Mouse (Mus musculus): Measurements from ENCODE around the gene Mtus2. TPM values are rescaled to one million over a fixed set of nuclear protein-coding genes. Genes with fewer than 3 reads are reported as not detected.

Mtus2 gene
- polyA plus RNA-seq, 1 experiment = 22.5 TPM

DNA sequence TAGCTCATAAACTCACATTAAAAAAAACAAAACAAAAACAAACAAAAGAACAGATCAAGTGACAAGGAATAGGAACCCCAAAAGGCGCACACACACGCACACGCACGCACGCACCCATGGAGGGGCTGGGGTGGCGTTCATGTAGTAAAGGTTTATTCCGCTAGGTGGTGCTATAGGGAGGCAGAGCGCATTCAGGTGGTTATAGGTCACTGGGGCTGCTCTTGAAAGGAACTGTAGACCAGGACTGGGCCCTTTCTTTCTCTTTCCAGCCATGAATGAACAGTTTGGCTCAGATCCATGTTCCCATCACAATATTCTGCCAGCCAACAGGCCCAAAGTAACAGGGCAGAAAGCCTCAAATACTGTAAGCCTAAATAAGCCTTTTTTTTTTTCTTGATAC, 389.4 kb downstream of the Mtus2 start:
- H3K4me1 ChIP-seq (ENCODE audit: control insufficient read depth, insufficient read depth, low read length) = no peaks in the 10 kb centered on the region; the same call in none of the 2 replicates
- H3K27ac ChIP-seq (ENCODE audit: insufficient read depth, low read length) = no peak overlapping the region
- 0 out of 2 replicates have a peak, but pooled peaks have one; percentile 27 for TF ChIP-seq CTCF (IDR thresholded peaks at IDR 0.05; ENCODE audit: extremely low read depth, insufficient read depth, low read length)
- TF ChIP-seq POLR2A (IDR thresholded peaks at IDR 0.05; ENCODE audit: extremely low read depth, insufficient read depth, low read length) = no peak
- no peak overlapping the region for H3K4me3 ChIP-seq (ENCODE audit: insufficient read depth, low read length)

DNA sequence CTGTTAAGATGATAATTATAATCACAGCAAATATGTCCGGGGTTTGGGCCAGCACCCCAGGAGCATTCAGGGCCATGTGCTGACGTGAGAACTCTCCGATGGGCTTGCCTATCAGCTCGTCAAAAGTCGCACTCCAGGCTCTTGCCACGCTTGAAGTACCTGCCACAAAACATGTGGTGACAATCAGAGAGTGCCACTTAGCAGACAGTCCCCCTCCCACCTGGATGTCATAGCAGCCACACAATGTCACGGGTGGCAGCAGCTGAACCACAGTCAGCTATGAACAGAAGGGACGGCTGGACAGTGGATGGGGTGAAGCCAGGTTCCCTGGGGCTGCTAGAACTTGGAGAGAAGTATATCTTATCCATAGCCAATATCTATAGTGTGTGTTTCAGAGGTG, 391.0 kb downstream of the Mtus2 start:
- Histone ChIP-seq H3K27ac (ENCODE audit: insufficient read depth, low read length) (no peak overlapping the region), H3K4me1 (ENCODE audit: control insufficient read depth, insufficient read depth, low read length) (no peaks in the 10 kb centered on the region; the same call in 1 of the 2 replicates)
- TF ChIP-seq POLR2A (IDR thresholded peaks at IDR 0.05; ENCODE audit: extremely low read depth, insufficient read depth, low read length) = no peak
- no peak for TF ChIP-seq CTCF (IDR thresholded peaks at IDR 0.05; ENCODE audit: extremely low read depth, insufficient read depth, low read length)

GRCm38 (mm10) chr5:148349327-148350011, 392.3 kb downstream of the Mtus2 start:
- Histone ChIP-seq H3K4me3 (ENCODE audit: insufficient read depth, low read length) (no peak overlapping the region), H3K27ac (ENCODE audit: insufficient read depth, low read length) (no peak overlapping the region), H3K4me1 (ENCODE audit: control insufficient read depth, insufficient read depth, low read length) (no peaks in the 10 kb centered on the region; the same call in 1 of the 2 replicates)
- TF ChIP-seq POLR2A (IDR thresholded peaks at IDR 0.05; ENCODE audit: extremely low read depth, insufficient read depth, low read length) (no peak), CTCF (IDR thresholded peaks at IDR 0.05; ENCODE audit: extremely low read depth, insufficient read depth, low read length) (no peak)

More for the DNA sequence above, 391.0 kb downstream of the Mtus2 start:
- H3K4me3 ChIP-seq (ENCODE audit: insufficient read depth, low read length) = no peak overlapping the region

GRCm38 (mm10) chr5:148353429-148353828, 396.3 kb downstream of the Mtus2 start:
- H3K4me3 ChIP-seq (ENCODE audit: insufficient read depth, low read length) = no peak overlapping the region

DNA sequence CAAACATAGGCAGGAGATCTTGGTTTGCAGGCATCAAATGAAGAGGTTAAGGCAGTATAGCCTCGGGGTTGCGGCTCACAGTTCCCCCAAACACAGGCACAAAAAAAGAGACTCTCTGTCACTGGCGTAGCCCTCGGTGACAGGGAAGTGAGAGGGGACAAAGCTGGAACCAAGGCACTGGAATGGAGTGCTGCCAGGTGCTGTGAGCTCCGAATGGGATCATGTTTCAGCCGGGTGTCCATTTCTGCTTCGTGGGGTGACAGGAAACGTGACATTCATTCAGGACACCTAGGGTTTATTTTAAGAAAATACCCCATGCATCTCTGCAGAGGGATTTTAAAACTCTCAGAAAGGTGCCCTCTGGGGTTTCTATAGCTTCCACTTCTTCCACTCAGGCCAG, 397.4 kb downstream of the Mtus2 start:
- TF ChIP-seq POLR2A (IDR thresholded peaks at IDR 0.05; ENCODE audit: extremely low read depth, insufficient read depth, low read length) (no peak), CTCF (IDR thresholded peaks at IDR 0.05; ENCODE audit: extremely low read depth, insufficient read depth, low read length) (no peak)

More at GRCm38 (mm10) chr5:148353429-148353828, 396.3 kb downstream of the Mtus2 start:
- no peak for TF ChIP-seq CTCF (IDR thresholded peaks at IDR 0.05; ENCODE audit: extremely low read depth, insufficient read depth, low read length)
- TF ChIP-seq POLR2A (IDR thresholded peaks at IDR 0.05; ENCODE audit: extremely low read depth, insufficient read depth, low read length) = no peak
- no peaks in the 10 kb centered on the region; the same call in 1 of the 2 replicates for H3K4me1 ChIP-seq (ENCODE audit: control insufficient read depth, insufficient read depth, low read length)
- no peak overlapping the region for H3K27ac ChIP-seq (ENCODE audit: insufficient read depth, low read length)

DNA sequence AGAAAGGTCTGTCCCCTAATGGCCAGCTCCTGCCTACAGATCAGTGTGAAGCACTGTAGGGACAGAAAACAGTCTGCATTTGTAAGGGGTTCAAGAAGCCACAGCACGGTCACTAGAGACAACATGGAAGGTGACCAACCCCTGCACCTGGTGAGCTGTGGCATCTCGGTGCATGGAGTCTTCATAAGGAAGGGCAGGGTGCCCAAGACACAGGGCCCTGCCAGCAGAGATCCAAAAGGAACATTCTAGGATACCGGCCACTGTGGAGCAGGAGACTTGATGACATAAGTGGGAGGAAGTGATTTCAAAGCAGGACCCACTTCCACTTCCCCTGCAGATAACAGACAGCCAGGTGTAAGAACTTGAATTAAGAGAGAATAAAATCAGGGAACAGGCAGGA, 398.7 kb downstream of the Mtus2 start:
- no peak overlapping the region for H3K27ac ChIP-seq (ENCODE audit: insufficient read depth, low read length)
- TF ChIP-seq POLR2A (IDR thresholded peaks at IDR 0.05; ENCODE audit: extremely low read depth, insufficient read depth, low read length) = no peak
- no peak for TF ChIP-seq CTCF (IDR thresholded peaks at IDR 0.05; ENCODE audit: extremely low read depth, insufficient read depth, low read length)
- no peaks in the 10 kb centered on the region for H3K4me1 ChIP-seq (ENCODE audit: control insufficient read depth, insufficient read depth, low read length)
- no peak overlapping the region for H3K4me3 ChIP-seq (ENCODE audit: insufficient read depth, low read length)

More for the DNA sequence above, 397.4 kb downstream of the Mtus2 start:
- H3K4me1 ChIP-seq (ENCODE audit: control insufficient read depth, insufficient read depth, low read length) = no peaks in the 10 kb centered on the region; the same call in 1 of the 2 replicates
- H3K27ac ChIP-seq (ENCODE audit: insufficient read depth, low read length) = no peak overlapping the region
- H3K4me3 ChIP-seq (ENCODE audit: insufficient read depth, low read length) = no peak overlapping the region

DNA sequence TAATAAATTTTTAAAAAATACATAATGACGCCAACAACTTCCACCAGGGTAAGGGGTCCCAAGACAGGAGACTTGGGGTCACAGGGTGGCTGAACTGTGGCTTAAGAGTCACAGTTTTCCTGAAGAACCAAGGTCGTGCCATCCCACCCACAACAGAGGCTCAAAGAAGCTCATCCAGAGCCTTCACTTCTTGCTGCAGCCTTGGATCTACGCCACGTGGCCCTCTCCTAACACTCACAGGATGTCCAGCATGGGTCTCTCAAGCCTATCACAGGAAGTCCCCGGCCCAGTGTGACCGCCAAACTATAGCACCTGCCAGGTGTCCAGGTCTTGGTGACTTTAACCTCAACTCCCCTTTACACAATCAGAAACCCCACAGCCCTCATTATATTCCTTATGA, 400.0 kb downstream of the Mtus2 start:
- TF ChIP-seq CTCF (IDR thresholded peaks at IDR 0.05; ENCODE audit: extremely low read depth, insufficient read depth, low read length) = no peak
- no peak for TF ChIP-seq POLR2A (IDR thresholded peaks at IDR 0.05; ENCODE audit: extremely low read depth, insufficient read depth, low read length)
- Histone ChIP-seq H3K4me1 (ENCODE audit: control insufficient read depth, insufficient read depth, low read length) (no peaks in the 10 kb centered on the region), H3K27ac (ENCODE audit: insufficient read depth, low read length) (no peak overlapping the region), H3K4me3 (ENCODE audit: insufficient read depth, low read length) (no peak overlapping the region)

GRCm38 (mm10) chr5:148359131-148359530, 402.0 kb downstream of the Mtus2 start:
- TF ChIP-seq POLR2A (IDR thresholded peaks at IDR 0.05; ENCODE audit: extremely low read depth, insufficient read depth, low read length) (no peak), CTCF (IDR thresholded peaks at IDR 0.05; ENCODE audit: extremely low read depth, insufficient read depth, low read length) (no peak)
- no peak overlapping the region for H3K27ac ChIP-seq (ENCODE audit: insufficient read depth, low read length)
- no peak overlapping the region for H3K4me3 ChIP-seq (ENCODE audit: insufficient read depth, low read length)
- H3K4me1 ChIP-seq (ENCODE audit: control insufficient read depth, insufficient read depth, low read length) = no peaks in the 10 kb centered on the region

DNA sequence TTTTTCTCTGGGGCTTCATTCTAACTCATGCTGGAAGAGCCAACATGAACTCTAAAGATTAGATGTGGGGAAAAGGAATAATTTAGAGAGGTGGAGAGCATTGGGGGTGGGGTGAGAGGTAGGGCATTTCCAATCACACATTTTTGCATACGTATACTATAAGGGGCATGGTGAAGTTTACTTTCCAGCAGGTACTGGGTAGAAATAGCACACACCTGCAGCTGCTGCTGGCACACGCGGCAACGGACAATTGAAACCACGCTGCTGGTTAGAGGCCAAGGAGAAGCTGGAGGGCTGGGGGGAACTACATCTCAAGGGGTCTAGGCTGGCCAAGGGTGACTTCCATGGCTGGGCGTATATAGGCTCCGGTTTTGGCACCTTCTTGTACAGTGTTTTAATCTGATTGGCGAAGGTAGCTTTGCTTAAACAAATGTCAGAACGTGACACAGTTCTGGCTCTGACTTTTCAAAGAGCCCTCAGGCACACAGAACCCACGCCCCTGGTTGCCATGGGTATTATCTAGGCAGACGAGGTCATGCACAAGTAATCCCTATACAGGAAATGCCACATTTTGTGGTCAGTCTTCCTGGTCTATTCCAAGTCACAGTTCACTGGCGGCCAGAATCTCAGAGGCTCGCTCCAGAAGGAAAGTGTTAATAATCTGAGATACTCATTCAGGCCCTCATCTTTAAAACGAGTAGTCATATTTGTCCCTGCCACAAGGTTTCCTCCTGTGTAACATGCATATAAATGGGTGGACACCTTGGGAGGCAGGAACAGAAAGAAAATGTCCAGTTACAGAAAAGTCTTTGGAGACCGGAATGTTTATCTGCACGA, 404.0 kb downstream of the Mtus2 start:
- TF ChIP-seq CTCF (IDR thresholded peaks at IDR 0.05; ENCODE audit: extremely low read depth, insufficient read depth, low read length) (no peak), POLR2A (IDR thresholded peaks at IDR 0.05; ENCODE audit: extremely low read depth, insufficient read depth, low read length) (no peak)
- Histone ChIP-seq H3K4me3 (ENCODE audit: insufficient read depth, low read length) (no peak overlapping the region), H3K4me1 (ENCODE audit: control insufficient read depth, insufficient read depth, low read length) (no peaks in the 10 kb centered on the region), H3K27ac (ENCODE audit: insufficient read depth, low read length) (no peak overlapping the region)

GRCm38 (mm10) chr5:148361759-148362010, 404.6 kb downstream of the Mtus2 start:
- TF ChIP-seq CTCF (IDR thresholded peaks at IDR 0.05; ENCODE audit: extremely low read depth, insufficient read depth, low read length) = no peak
- TF ChIP-seq POLR2A (IDR thresholded peaks at IDR 0.05; ENCODE audit: extremely low read depth, insufficient read depth, low read length) = no peak

More at GRCm38 (mm10) chr5:148361759-148362010, 404.6 kb downstream of the Mtus2 start:
- H3K27ac ChIP-seq (ENCODE audit: insufficient read depth, low read length) = no peak overlapping the region
- H3K4me3 ChIP-seq (ENCODE audit: insufficient read depth, low read length) = no peak overlapping the region
- H3K4me1 ChIP-seq (ENCODE audit: control insufficient read depth, insufficient read depth, low read length) = no peaks in the 10 kb centered on the region

Measured in cortical plate, adult 2 months (tissue).